Mouse (Mus musculus): Measurements from ENCODE around the gene Hdgf.

Gene Hdgf

GRCm38 (mm10) chr3:87906981-87907857 is 1.1 kb downstream of the Hdgf start:
- in situ Hi-C loops (cut with MboI; ENCODE audit: low pct_unique_long_range_greater_than_20kb in 1 of 2, low sequenced_read_pairs in 2 of 2, unreplicated experiment in 1 of 2), result no loop called here

GRCm38 (mm10) chr3:87907906-87908305 is 1.8 kb downstream of the Hdgf start:
- in situ Hi-C loops (cut with MboI; ENCODE audit: low pct_unique_long_range_greater_than_20kb in 1 of 2, low sequenced_read_pairs in 2 of 2, unreplicated experiment in 1 of 2), result no loop called here

- in situ Hi-C loops (cut with MboI; ENCODE audit: low pct_unique_long_range_greater_than_20kb in 1 of 2, low sequenced_read_pairs in 2 of 2, unreplicated experiment in 1 of 2), result no loop called here
Observed at GRCm38 (mm10) chr3:87909381-87909780, 3.3 kb downstream of the Hdgf start.

GRCm38 (mm10) chr3:87909874-87910273 is 3.8 kb downstream of the Hdgf start:
- in situ Hi-C loops (cut with MboI; ENCODE audit: low pct_unique_long_range_greater_than_20kb in 1 of 2, low sequenced_read_pairs in 2 of 2, unreplicated experiment in 1 of 2), result no loop called here

- in situ Hi-C loops (cut with MboI; ENCODE audit: low pct_unique_long_range_greater_than_20kb in 1 of 2, low sequenced_read_pairs in 2 of 2, unreplicated experiment in 1 of 2), result no loop called here
Observed at GRCm38 (mm10) chr3:87910573-87911141, 4.5 kb downstream of the Hdgf start.

- in situ Hi-C loops (cut with MboI; ENCODE audit: low pct_unique_long_range_greater_than_20kb in 1 of 2, low sequenced_read_pairs in 2 of 2, unreplicated experiment in 1 of 2), result no loop called here
Observed at GRCm38 (mm10) chr3:87913491-87913890, 7.4 kb downstream of the Hdgf start.

GRCm38 (mm10) chr3:87913891-87914290 is 7.8 kb downstream of the Hdgf start:
- in situ Hi-C loops (cut with MboI; ENCODE audit: low pct_unique_long_range_greater_than_20kb in 1 of 2, low sequenced_read_pairs in 2 of 2, unreplicated experiment in 1 of 2), result no loop called here

GRCm38 (mm10) chr3:87916990-87917389 is 10.9 kb downstream of the Hdgf start:
- in situ Hi-C loops (cut with MboI; ENCODE audit: low pct_unique_long_range_greater_than_20kb in 1 of 2, low sequenced_read_pairs in 2 of 2, unreplicated experiment in 1 of 2), result no loop called here

- in situ Hi-C loops (cut with MboI; ENCODE audit: low pct_unique_long_range_greater_than_20kb in 1 of 2, low sequenced_read_pairs in 2 of 2, unreplicated experiment in 1 of 2), result no loop called here
Observed at GRCm38 (mm10) chr3:87918551-87918950, 12.4 kb downstream of the Hdgf start.

- in situ Hi-C loops (cut with MboI; ENCODE audit: low pct_unique_long_range_greater_than_20kb in 1 of 2, low sequenced_read_pairs in 2 of 2, unreplicated experiment in 1 of 2), result loop anchor here in 1 of 2 experiments (5.0 kb wide), 1 partner anchor 32 kb away; the partner anchor contains the start of gene Prcc
Observed at GRCm38 (mm10) chr3:87919336-87920108, 13.4 kb downstream of the Hdgf start, which contains the start of gene Mrpl24. Gene Mrpl24, plus strand, starts transcription at chr3:87919506.

GRCm38 (mm10) chr3:87920270-87920943 is 14.3 kb downstream of the Hdgf start:
- in situ Hi-C loops (cut with MboI; ENCODE audit: low pct_unique_long_range_greater_than_20kb in 1 of 2, low sequenced_read_pairs in 2 of 2, unreplicated experiment in 1 of 2), result loop anchor here in 1 of 2 experiments (5.0 kb wide), 1 partner anchor 33 kb away; the partner anchor contains the start of gene Prcc

- in situ Hi-C loops (cut with MboI; ENCODE audit: low pct_unique_long_range_greater_than_20kb in 1 of 2, low sequenced_read_pairs in 2 of 2, unreplicated experiment in 1 of 2), result loop anchor here in 1 of 2 experiments (5.0 kb wide), 1 partner anchor 38 kb away; the partner anchor contains the start of gene Prcc
Observed at GRCm38 (mm10) chr3:87924996-87925395, 18.9 kb downstream of the Hdgf start.

GRCm38 (mm10) chr3:87927452-87927851 is 21.3 kb downstream of the Hdgf start:
- in situ Hi-C loops (cut with MboI; ENCODE audit: low pct_unique_long_range_greater_than_20kb in 1 of 2, low sequenced_read_pairs in 2 of 2, unreplicated experiment in 1 of 2), result no loop called here

- in situ Hi-C loops (cut with MboI; ENCODE audit: low pct_unique_long_range_greater_than_20kb in 1 of 2, low sequenced_read_pairs in 2 of 2, unreplicated experiment in 1 of 2), result no loop called here
Observed at GRCm38 (mm10) chr3:87929341-87930077, 23.4 kb downstream of the Hdgf start.

GRCm38 (mm10) chr3:87930078-87930795 is 24.1 kb downstream of the Hdgf start, which contains the start of the genes Isg20l2 and Rrnad1:
Gene Isg20l2, plus strand, starts transcription at chr3:87930314.
Gene Rrnad1, minus strand, starts transcription at chr3:87930717.
- in situ Hi-C loops (cut with MboI; ENCODE audit: low pct_unique_long_range_greater_than_20kb in 1 of 2, low sequenced_read_pairs in 2 of 2, unreplicated experiment in 1 of 2), result no loop called here

GRCm38 (mm10) chr3:87934026-87934425 is 27.9 kb downstream of the Hdgf start:
- in situ Hi-C loops (cut with MboI; ENCODE audit: low pct_unique_long_range_greater_than_20kb in 1 of 2, low sequenced_read_pairs in 2 of 2, unreplicated experiment in 1 of 2), result no loop called here

GRCm38 (mm10) chr3:87934501-87934900 is 28.4 kb downstream of the Hdgf start:
- in situ Hi-C loops (cut with MboI; ENCODE audit: low pct_unique_long_range_greater_than_20kb in 1 of 2, low sequenced_read_pairs in 2 of 2, unreplicated experiment in 1 of 2), result no loop called here
